Comparison of ENCODE assay signal across 16 mouse cellular contexts in the genomic region with DNA sequence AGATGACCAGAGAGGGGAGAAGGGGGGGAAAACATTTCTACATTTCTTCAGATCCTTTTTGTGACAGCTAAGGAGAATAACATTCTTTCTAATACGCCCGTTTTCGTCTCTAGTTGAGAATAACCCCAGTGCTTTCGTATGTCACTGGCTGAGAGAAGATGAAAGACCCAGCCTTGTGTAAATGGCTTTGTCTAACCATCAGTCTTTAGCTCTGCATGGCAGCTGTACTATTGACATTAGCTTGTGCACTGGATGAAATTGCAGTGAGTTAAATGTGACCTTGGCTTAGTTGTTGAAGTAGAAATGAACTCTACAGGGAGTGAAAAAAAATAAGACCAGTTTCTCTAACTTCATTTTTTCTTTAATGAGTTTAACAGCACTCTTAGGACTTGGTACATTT.
DNase-seq lines count a peak whose midpoint lies in the region; ATAC-seq and TF ChIP-seq lines count a peak whose summit lies in the region.
"Had no signal": no experiment of that assay in that cellular context is flagged by ENCODE, and none has a peak within 500 bp of the region (broad histone marks: within the 10 kb centered on the region; RNA-seq: fewer than 3 reads in every experiment).

No protein-coding gene starts in this region.

- H3K9ac ChIP-seq in neural tube, embryonic 11.5 days (ENCODE audit: low read length) = no peak overlapping the region
- H3K9ac ChIP-seq in forebrain, embryonic 14.5 days (ENCODE audit: low read length) = no peak overlapping the region
- H3K9ac ChIP-seq in hindbrain, postnatal 0 days (replicated peaks; ENCODE audit: low read length) = no peak overlapping the region
- no peak overlapping the region for H3K9ac ChIP-seq in midbrain, embryonic 16.5 days (ENCODE audit: low read depth, low read length)
- H3K9ac ChIP-seq: neural tube, embryonic 13.5 days had no signal

- H3K36me3 ChIP-seq in neural tube, embryonic 11.5 days (ENCODE audit: control insufficient read depth, insufficient read depth, low read length) = no peaks in the 10 kb centered on the region
- H3K36me3 ChIP-seq in forebrain, embryonic 14.5 days (ENCODE audit: control insufficient read depth, insufficient read depth, low read length) = no peaks in the 10 kb centered on the region
- no peaks in the 10 kb centered on the region for H3K36me3 ChIP-seq in hindbrain, postnatal 0 days (ENCODE audit: insufficient read depth, low read length)
- H3K36me3 ChIP-seq in midbrain, embryonic 16.5 days (ENCODE audit: control insufficient read depth, insufficient read depth, low read length) = no peaks in the 10 kb centered on the region
- H3K36me3 ChIP-seq: neural tube, embryonic 13.5 days had no signal

- TF ChIP-seq CTCF in hindbrain, postnatal 0 days (IDR thresholded peaks at IDR 0.05; ENCODE audit: low read depth) = no peak

- no peak overlapping the region for H3K4me2 ChIP-seq in neural tube, embryonic 11.5 days (ENCODE audit: low read depth)
- H3K4me2 ChIP-seq in forebrain, embryonic 14.5 days (ENCODE audit: low read length) = no peak overlapping the region
- H3K4me2 ChIP-seq in hindbrain, postnatal 0 days (ENCODE audit: low read depth, low read length) = no peak overlapping the region
- no peak overlapping the region for H3K4me2 ChIP-seq in midbrain, embryonic 16.5 days (ENCODE audit: low read length)
- H3K4me2 ChIP-seq: neural tube, embryonic 13.5 days had no signal

- intact Hi-C loops in left cerebral cortex, postnatal 4 days (cut with DNase I) = no loop called here

- no peak for DNase-seq in neural tube, embryonic 11.5 days (ENCODE audit: low spot score)
- no peak for DNase-seq in neural tube, embryonic 10.5 days (ENCODE audit: extremely low spot score, low spot score)
- peak; percentile 50 for DNase-seq in forebrain, embryonic 14.5 days (ENCODE audit: low spot score)
- DNase-seq in hindbrain, postnatal 0 days (ENCODE audit: low spot score) = peak; percentile 6
- no peak for DNase-seq in adrenal gland, adult 18-20 months (ENCODE audit: low spot score in 2 of 2)
- DNase-seq in left cerebral cortex, postnatal 4 days = no peak
- DNase-seq: cerebellum, adult 11 months; gastrocnemius, postnatal 14 days; heart, adult 2 months; kidney, adult 2 months; kidney, postnatal 36 days; lung, adult 18-20 months; right cerebral cortex, postnatal 25 days; thymus, postnatal 36 days had no signal

- H3K4me3 ChIP-seq in neural tube, embryonic 11.5 days (ENCODE audit: low read depth, low read length) = no peak overlapping the region
- no peak overlapping the region for H3K4me3 ChIP-seq in forebrain, embryonic 14.5 days (ENCODE audit: low read depth, low read length)
- H3K4me3 ChIP-seq in hindbrain, postnatal 0 days (ENCODE audit: low read length) = no peak overlapping the region
- no peak overlapping the region for H3K4me3 ChIP-seq in midbrain, embryonic 16.5 days (ENCODE audit: low read depth, low read length)
- H3K4me3 ChIP-seq: heart, adult 2 months; neural tube, embryonic 13.5 days had no signal

- WGBS in neural tube, embryonic 11.5 days = 21% methylated on average over 4 of the region's 4 CpGs
- 18% methylated on average over 4 of the region's 4 CpGs for WGBS in forebrain, embryonic 14.5 days
- 24% methylated on average over 4 of the region's 4 CpGs for WGBS in hindbrain, postnatal 0 days
- 14% methylated on average over 4 of the region's 4 CpGs for WGBS in midbrain, embryonic 16.5 days

- no peaks in the 10 kb centered on the region for H3K9me3 ChIP-seq in neural tube, embryonic 11.5 days (ENCODE audit: control insufficient read depth, low read length)
- H3K9me3 ChIP-seq in forebrain, embryonic 14.5 days (replicated peaks; ENCODE audit: control insufficient read depth, low read length) = no peaks in the 10 kb centered on the region
- H3K9me3 ChIP-seq in hindbrain, postnatal 0 days (ENCODE audit: low read length) = no peaks in the 10 kb centered on the region
- H3K9me3 ChIP-seq in midbrain, embryonic 16.5 days (replicated peaks; ENCODE audit: control insufficient read depth, low read length, poor library complexity, severe bottlenecking) = no peaks in the 10 kb centered on the region
- H3K9me3 ChIP-seq: neural tube, embryonic 13.5 days had no signal

- ATAC-seq in neural tube, embryonic 11.5 days (ENCODE audit: insufficient read depth, low FRiP score, low TSS enrichment) = peak; percentile 62; the same call in 1 of the 2 replicates
- ATAC-seq in forebrain, embryonic 14.5 days = peak; percentile 71; the same call in 1 of the 2 replicates
- no peak for ATAC-seq in hindbrain, postnatal 0 days
- peak; percentile 67; the same call in 1 of the 2 replicates for ATAC-seq in midbrain, embryonic 16.5 days

- H3K27ac ChIP-seq in neural tube, embryonic 11.5 days (ENCODE audit: low read depth, low read length) = no peak overlapping the region
- H3K27ac ChIP-seq in forebrain, embryonic 14.5 days (ENCODE audit: low read depth, low read length) = no peak overlapping the region
- H3K27ac ChIP-seq in hindbrain, postnatal 0 days = no peak overlapping the region
- H3K27ac ChIP-seq in midbrain, embryonic 16.5 days (ENCODE audit: low read length) = no peak overlapping the region
- H3K27ac ChIP-seq: heart, adult 2 months; neural tube, embryonic 13.5 days had no signal

- no peaks in the 10 kb centered on the region for H3K27me3 ChIP-seq in neural tube, embryonic 11.5 days (ENCODE audit: control insufficient read depth, insufficient read depth, low read length)
- no peaks in the 10 kb centered on the region for H3K27me3 ChIP-seq in forebrain, embryonic 14.5 days (replicated peaks; ENCODE audit: control insufficient read depth, insufficient read depth, low read length)
- H3K27me3 ChIP-seq in hindbrain, postnatal 0 days (ENCODE audit: insufficient read depth, low read length) = no peaks in the 10 kb centered on the region
- H3K27me3 ChIP-seq in midbrain, embryonic 16.5 days (ENCODE audit: control insufficient read depth, insufficient read depth, low read depth, low read length) = no peaks in the 10 kb centered on the region
- H3K27me3 ChIP-seq: neural tube, embryonic 13.5 days had no signal

- H3K4me1 ChIP-seq in neural tube, embryonic 11.5 days (ENCODE audit: control insufficient read depth, insufficient read depth, low read length) = no peaks in the 10 kb centered on the region
- peaks cover 8% of the 10 kb centered on the region; the same call in 1 of the 2 replicates for H3K4me1 ChIP-seq in forebrain, embryonic 14.5 days (ENCODE audit: control insufficient read depth, insufficient read depth, low read length)
- H3K4me1 ChIP-seq in hindbrain, postnatal 0 days (ENCODE audit: insufficient read depth, low read length) = no peaks in the 10 kb centered on the region
- no peaks in the 10 kb centered on the region for H3K4me1 ChIP-seq in midbrain, embryonic 16.5 days (ENCODE audit: control insufficient read depth, insufficient read depth, low read length)

Comparison
In these comparisons a context has a peak if more than half of its experiments do, and no peak if none do; other contexts are left out.
1. DNase-seq: peak in forebrain, embryonic 14.5 days (single experiment) and hindbrain, postnatal 0 days (single experiment); none in neural tube, embryonic 11.5 days (single experiment), neural tube, embryonic 10.5 days (single experiment), adrenal gland, adult 18-20 months (0 of 2) and left cerebral cortex, postnatal 4 days (single experiment).